Mouse (Mus musculus) liver, postnatal 0 days (tissue): ENCODE measurements around the gene Map2k5. TPM values are rescaled to one million over a fixed set of nuclear protein-coding genes. Genes with fewer than 3 reads are reported as not detected.

ENCODE experiments used
- ATAC-seq: fragments of 200-750 bp; cut with Nextera tagmentation; 2 replicates; pipeline ENCODE4 v1.8.0; 2017; ENCODE audit warnings: mild to moderate bottlenecking, moderate library complexity
- DNase-seq: peaks from one replicate; pipeline ENCODE4 v3.0.0-alpha.2; 2016
- H3K27ac ChIP-seq: fragments of 300-500 bp; sonication (generic); 2 replicates; pipeline ENCODE4 v1.5.1; 2014; ENCODE audit warnings: antibody characterized with exemption, moderate library complexity, mild to moderate bottlenecking, low read depth
- H3K27me3 ChIP-seq: fragments of 300-500 bp; sonication (generic); 2 replicates; pipeline ENCODE4 v1.6.1; 2014; ENCODE audit warnings: low read length, control low read depth, mixed read lengths; ENCODE audit not compliant: insufficient read depth
- H3K36me3 ChIP-seq: fragments of 300-500 bp; sonication (generic); replicated peaks from 2 replicates; pipeline ENCODE4 v1.6.1; 2014; ENCODE audit warnings: mild to moderate bottlenecking, control low read depth, low read length, moderate library complexity, mixed read lengths; ENCODE audit not compliant: insufficient read depth
- H3K4me1 ChIP-seq: fragments of 300-500 bp; sonication (generic); 2 replicates; pipeline ENCODE4 v1.6.1; 2014; ENCODE audit warnings: antibody characterized with exemption, mild to moderate bottlenecking, control low read depth; ENCODE audit not compliant: insufficient read depth
- H3K4me2 ChIP-seq: fragments of 300-500 bp; sonication (generic); 2 replicates; pipeline ENCODE4 v1.6.1; 2014; ENCODE audit warnings: low read depth, mild to moderate bottlenecking, low read length, moderate library complexity, mixed read lengths
- H3K4me3 ChIP-seq: fragments of 300-500 bp; sonication (generic); 2 replicates; pipeline ENCODE4 v1.5.1; 2014; ENCODE audit warnings: low read depth, low read length
- H3K9ac ChIP-seq: fragments of 300-500 bp; sonication (generic); replicated peaks from 2 replicates; pipeline ENCODE4 v1.6.1; 2014; ENCODE audit warnings: mild to moderate bottlenecking, moderate library complexity
- H3K9me3 ChIP-seq: fragments of 300-500 bp; sonication (generic); 2 replicates; pipeline ENCODE4 v1.6.1; 2016; ENCODE audit warnings: mild to moderate bottlenecking, control low read depth, low read length, mixed read lengths
- CTCF ChIP-seq: sonication (generic); IDR thresholded peaks from 2 replicates; pipeline ENCODE4 v1.5.1; 2016; ENCODE audit warnings: antibody characterized with exemption, low read depth
- EP300 ChIP-seq: IDR thresholded peaks from 2 replicates; pipeline ENCODE4 v1.6.1; 2016; ENCODE audit warnings: antibody characterized with exemption, low read depth, mild to moderate bottlenecking
- WGBS: fragments of 180-500 bp; shearing (Covaris S2); extraction: QIAGEN DNeasy Blood & Tissue Kit; methylation state at CpG from one replicate; pipeline ENCODE4 v1.1.7; 2014; ENCODE audit not compliant: insufficient replicate concordance; 5-methylcytosine and 5-hydroxymethylcytosine counted together
- polyA plus RNA-seq: library from polyadenylated mRNA; unstranded; fragments of >200 nt; fragmentation: Nextera tagmentation; extraction: Ambion mirVana; gene quantifications from 2 replicates; pipeline ENCODE4 v1.2.1, GENCODE M21; 2015

Map2k5 gene
- polyA plus RNA-seq, 1 experiment from 2014 or later: 9.1 TPM

DNA sequence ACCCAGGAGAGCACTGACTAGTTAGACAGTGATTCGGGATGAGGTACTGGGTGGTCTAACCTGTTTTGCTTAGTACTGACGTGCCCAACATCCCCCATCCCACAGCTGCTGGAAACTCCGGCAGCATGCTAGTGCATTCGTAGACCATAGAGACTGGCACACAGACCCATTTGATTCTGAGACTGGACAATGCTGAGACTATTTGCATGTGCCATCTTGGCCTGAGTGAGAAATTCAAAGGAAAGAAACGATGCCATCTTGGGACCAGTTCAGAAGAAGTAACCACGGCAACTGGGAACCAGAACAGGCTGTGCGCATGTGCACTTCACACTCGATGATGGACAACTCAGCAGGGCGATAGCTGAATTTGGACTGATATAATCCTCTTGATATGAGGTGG is 93.3 kb downstream of the Map2k5 start:
- H3K27ac ChIP-seq: no peak overlapping the region
- H3K4me3 ChIP-seq: no peak overlapping the region
- H3K4me2 ChIP-seq: no peak overlapping the region
- no peaks in the 10 kb centered on the region for H3K9me3 ChIP-seq
- H3K27me3 ChIP-seq: no peaks in the 10 kb centered on the region
- peaks cover 19% of the 10 kb centered on the region for H3K36me3 ChIP-seq
- H3K4me1 ChIP-seq: no peaks in the 10 kb centered on the region
- ATAC-seq: no peak
- no peak for TF ChIP-seq CTCF
- TF ChIP-seq EP300: no peak
- 91% methylated on average over 9 of the region's 9 CpGs for WGBS
- no peak for DNase-seq
- no peak overlapping the region for H3K9ac ChIP-seq

DNA sequence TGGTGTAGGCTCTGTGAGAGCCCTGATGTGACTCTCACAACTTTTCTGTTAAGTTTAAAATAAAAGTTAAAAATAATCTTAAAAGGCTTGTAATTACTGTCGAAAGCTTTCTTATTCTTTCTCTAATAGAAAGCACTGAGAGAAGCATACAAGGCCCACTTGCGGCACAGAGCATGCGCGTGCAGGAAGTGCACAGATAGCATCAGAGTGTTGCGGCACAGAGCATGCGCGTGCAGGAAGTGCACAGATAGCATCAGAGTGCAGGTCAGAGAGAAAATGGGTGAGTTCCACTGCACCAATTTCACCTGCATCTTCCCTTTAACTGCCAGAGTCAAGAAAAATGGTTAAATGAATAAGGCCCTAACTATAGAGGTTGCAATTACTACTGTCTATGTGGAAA is 95.7 kb downstream of the Map2k5 start:
- peaks cover 15% of the 10 kb centered on the region; the same call in 1 of the 2 replicates for H3K36me3 ChIP-seq
- DNase-seq (no peak), ATAC-seq (no peak)
- no peaks in the 10 kb centered on the region for H3K27me3 ChIP-seq
- H3K27ac ChIP-seq: no peak overlapping the region
- WGBS: 80% methylated on average over 7 of the region's 7 CpGs
- no peak overlapping the region for H3K9ac ChIP-seq
- H3K4me2 ChIP-seq: no peak overlapping the region
- TF ChIP-seq EP300: no peak
- no peak for TF ChIP-seq CTCF
- H3K4me1 ChIP-seq: no peaks in the 10 kb centered on the region
- H3K9me3 ChIP-seq: no peaks in the 10 kb centered on the region
- H3K4me3 ChIP-seq: no peak overlapping the region

DNA sequence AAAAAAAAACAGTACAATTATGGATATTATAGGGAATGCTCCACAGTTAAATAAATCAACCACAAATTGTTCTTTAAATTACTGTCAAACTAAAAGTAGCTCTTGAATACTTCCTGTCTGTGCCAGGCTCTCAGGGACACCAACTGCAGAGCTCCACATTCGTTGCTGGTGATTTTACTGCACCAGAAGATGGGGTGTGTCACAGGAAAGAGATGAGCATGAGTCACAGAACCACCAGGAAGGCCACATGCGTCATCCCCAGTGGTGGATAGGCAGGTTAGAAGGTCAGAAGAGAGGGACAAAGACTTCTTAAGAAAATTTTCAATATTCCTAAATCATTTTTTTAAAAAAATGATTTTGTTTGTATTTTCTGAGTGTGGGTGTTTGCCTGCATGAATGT is 96.6 kb downstream of the Map2k5 start:
- DNase-seq (no peak), ATAC-seq (no peak)
- Histone ChIP-seq H3K27me3 (no peaks in the 10 kb centered on the region), H3K4me1 (no peaks in the 10 kb centered on the region), H3K27ac (no peak overlapping the region), H3K36me3 (peaks cover 15% of the 10 kb centered on the region; the same call in 1 of the 2 replicates), H3K9ac (no peak overlapping the region), H3K4me3 (no peak overlapping the region), H3K4me2 (no peak overlapping the region), H3K9me3 (no peaks in the 10 kb centered on the region)
- WGBS: 58% methylated on average over 2 of the region's 2 CpGs
- TF ChIP-seq CTCF (no peak), EP300 (no peak)

DNA sequence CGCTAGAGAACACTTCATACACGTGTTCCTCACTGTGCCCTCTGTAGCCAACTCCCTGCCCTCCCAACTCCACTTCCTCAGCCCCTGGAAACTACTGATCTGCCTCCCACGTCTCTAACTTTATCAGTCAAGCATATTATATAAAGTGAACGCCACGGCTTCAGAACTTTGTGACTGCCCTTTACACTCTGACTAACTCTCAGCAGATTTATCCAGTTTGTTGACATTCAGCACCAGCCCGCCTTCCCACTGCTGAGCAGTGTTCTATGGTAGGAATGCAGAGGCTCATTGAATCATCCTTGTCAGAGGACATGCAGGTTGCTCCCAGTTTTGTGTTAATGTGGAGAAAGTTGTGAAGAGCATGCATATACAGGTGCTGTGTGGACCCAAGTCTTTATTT is 103.9 kb downstream of the Map2k5 start:
- DNase-seq: no peak

DNA sequence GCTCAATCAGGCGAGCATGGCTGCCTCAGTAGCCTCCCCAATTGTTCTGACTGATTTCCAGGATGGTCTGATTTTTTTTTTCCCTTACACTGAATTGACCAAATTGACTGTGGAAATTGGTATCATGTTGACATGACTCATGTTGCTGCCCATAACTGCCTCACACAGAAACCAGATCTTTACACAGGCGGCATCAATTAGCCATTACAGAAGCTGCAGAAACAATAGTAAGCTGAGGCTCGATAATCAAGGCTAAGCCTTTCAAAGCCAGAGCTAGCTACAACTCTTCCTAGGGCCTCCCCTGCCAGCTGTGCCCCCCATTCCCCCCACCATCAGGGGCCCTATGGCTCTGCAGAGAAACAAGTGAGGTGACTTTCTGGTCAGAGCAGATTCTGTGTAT is 107.9 kb downstream of the Map2k5 start:
- no peaks in the 10 kb centered on the region for H3K9me3 ChIP-seq
- no peak overlapping the region for H3K27ac ChIP-seq
- no peaks in the 10 kb centered on the region; the same call in 1 of the 2 replicates for H3K4me1 ChIP-seq
- no peak for ATAC-seq
- H3K36me3 ChIP-seq: no peaks in the 10 kb centered on the region; the same call in 1 of the 2 replicates
- DNase-seq: no peak
- no peak overlapping the region for H3K4me3 ChIP-seq
- no peak for TF ChIP-seq CTCF
- no peak for TF ChIP-seq EP300
- 73% methylated on average over 3 of the region's 3 CpGs for WGBS
- no peak overlapping the region for H3K4me2 ChIP-seq
- no peak overlapping the region for H3K9ac ChIP-seq
- no peaks in the 10 kb centered on the region for H3K27me3 ChIP-seq

More for the DNA sequence above, 103.9 kb downstream of the Map2k5 start:
- WGBS: 62% methylated on average over 6 of the region's 6 CpGs
- Histone ChIP-seq H3K4me1 (no peaks in the 10 kb centered on the region; the same call in 1 of the 2 replicates), H3K27me3 (no peaks in the 10 kb centered on the region), H3K4me2 (no peak overlapping the region), H3K4me3 (no peak overlapping the region), H3K36me3 (no peaks in the 10 kb centered on the region; the same call in 1 of the 2 replicates), H3K27ac (no peak overlapping the region), H3K9me3 (no peaks in the 10 kb centered on the region), H3K9ac (no peak overlapping the region)
- TF ChIP-seq CTCF (no peak), EP300 (no peak)
- peak; percentile 53 for ATAC-seq

GRCm38 (mm10) chr9:63263188-63263587 is 114.5 kb downstream of the Map2k5 start:
- H3K27ac ChIP-seq: no peak overlapping the region
- no peak overlapping the region for H3K4me2 ChIP-seq
- ATAC-seq: no peak
- DNase-seq: no peak
- H3K4me3 ChIP-seq: no peak overlapping the region
- H3K27me3 ChIP-seq: no peaks in the 10 kb centered on the region
- H3K9ac ChIP-seq: no peak overlapping the region
- TF ChIP-seq CTCF (no peak), EP300 (no peak)
- H3K36me3 ChIP-seq: no peaks in the 10 kb centered on the region; the same call in none of the 2 replicates
- no peaks in the 10 kb centered on the region for H3K4me1 ChIP-seq
- no peaks in the 10 kb centered on the region for H3K9me3 ChIP-seq
- 56% methylated on average over 1 of the region's 1 CpGs for WGBS

DNA sequence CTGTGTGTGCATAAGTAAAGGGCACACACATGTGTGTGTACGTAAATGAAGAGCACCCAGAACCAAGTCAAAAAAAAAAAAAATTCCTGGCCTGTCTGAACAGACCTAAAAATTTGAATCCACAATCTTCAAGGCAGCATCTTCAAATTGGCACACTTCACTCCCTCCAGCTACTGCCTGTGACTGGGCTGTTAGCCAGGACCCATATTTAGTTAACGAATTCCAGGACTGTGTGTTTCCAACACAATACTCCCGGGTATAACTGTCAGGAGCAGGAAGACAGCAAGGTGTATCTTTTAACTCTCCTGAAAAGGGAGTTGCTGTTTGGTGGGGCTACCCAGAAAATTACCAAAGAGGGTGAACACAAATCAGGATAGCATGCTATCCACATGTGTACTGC is 118.9 kb downstream of the Map2k5 start:
- no peak for ATAC-seq
- TF ChIP-seq CTCF (no peak), EP300 (no peak)
- Histone ChIP-seq H3K9me3 (no peaks in the 10 kb centered on the region), H3K9ac (no peak overlapping the region), H3K4me2 (no peak overlapping the region), H3K36me3 (peaks cover 11% of the 10 kb centered on the region), H3K4me1 (no peaks in the 10 kb centered on the region), H3K4me3 (no peak overlapping the region), H3K27me3 (no peaks in the 10 kb centered on the region), H3K27ac (no peak overlapping the region)
- 81% methylated on average over 3 of the region's 3 CpGs for WGBS
- no peak for DNase-seq
